Mouse (Mus musculus) c-Kit-positive CD71-positive TER-119-positive erythroid progenitor cells, embryonic 14.5 days (primary cell): ENCODE measurements at regions not wholly inside any gene's neighbourhood (a gene's known extent, or its start where the extent isn't known, plus 50 kb on each side); places are given as distances from the start of the nearest gene placed in this dataset.

Experiments used
- DNase-seq: peaks from one replicate; pipeline ENCODE4 v3.0.0-alpha.2; 2013; ENCODE audit warnings: low spot score

GRCm38 (mm10) chr17:15194894-15195461 lies 153.6 kb upstream of the Gm3448 start:
- no peak for DNase-seq

GRCm38 (mm10) chr17:15193831-15194230 lies 152.5 kb upstream of the Gm3448 start:
- DNase-seq = no peak

- DNase-seq = no peak
These were observed 151.5 kb upstream of the Gm3448 start for GRCm38 (mm10) chr17:15192840-15193239.

- no peak for DNase-seq
These were observed 143.9 kb upstream of the Gm3448 start for GRCm38 (mm10) chr17:15185217-15185616.

- DNase-seq = no peak
These were observed 142.5 kb upstream of the Gm3448 start for GRCm38 (mm10) chr17:15183800-15184199.

GRCm38 (mm10) chr17:15182105-15182504 lies 140.8 kb upstream of the Gm3448 start:
- DNase-seq = no peak

- no peak for DNase-seq
These were observed 139.0 kb upstream of the Gm3448 start for GRCm38 (mm10) chr17:15180223-15180860.

GRCm38 (mm10) chr17:15179411-15179951 lies 138.1 kb upstream of the Gm3448 start:
- no peak for DNase-seq

GRCm38 (mm10) chr17:15177390-15177789 lies 136.1 kb upstream of the Gm3448 start:
- no peak for DNase-seq

GRCm38 (mm10) chr17:15174354-15174953 lies 133.1 kb upstream of the Gm3448 start:
- DNase-seq = no peak

- DNase-seq = no peak
These were observed 126.6 kb upstream of the Gm3448 start for GRCm38 (mm10) chr17:15167927-15168326.

GRCm38 (mm10) chr17:15157693-15158333 lies 116.5 kb upstream of the Gm3448 start:
- DNase-seq = no peak

- no peak for DNase-seq
These were observed 111.8 kb upstream of the Gm3448 start for GRCm38 (mm10) chr17:15152996-15153735.

- no peak for DNase-seq
These were observed 111.1 kb upstream of the Gm3448 start for GRCm38 (mm10) chr17:15152477-15152876.

GRCm38 (mm10) chr17:15151695-15152094 lies 110.4 kb upstream of the Gm3448 start:
- DNase-seq = no peak

- DNase-seq = no peak
These were observed 105.3 kb upstream of the Gm3448 start for GRCm38 (mm10) chr17:15146607-15147006.

GRCm38 (mm10) chr17:15145191-15145968 lies 104.0 kb upstream of the Gm3448 start:
- DNase-seq = no peak

- DNase-seq = no peak
These were observed 99.1 kb upstream of the Gm3448 start for GRCm38 (mm10) chr17:15140391-15140790.
